Mouse (Mus musculus): ENCODE data around the gene Cxcl14. TPM values are rescaled to one million over a fixed set of nuclear protein-coding genes. Genes with fewer than 3 reads are reported as not detected.

The Cxcl14 gene
- total RNA-seq (2012; rRNA removed) (not detected in 2 replicates), polyA plus RNA-seq (2012; ENCODE audit: insufficient read depth in 1 of 2, insufficient read length in 2 of 2, low read depth in 1 of 2, low replicate concordance in 2 of 2, missing spikeins in 1 of 2) (not detected)

DNA sequence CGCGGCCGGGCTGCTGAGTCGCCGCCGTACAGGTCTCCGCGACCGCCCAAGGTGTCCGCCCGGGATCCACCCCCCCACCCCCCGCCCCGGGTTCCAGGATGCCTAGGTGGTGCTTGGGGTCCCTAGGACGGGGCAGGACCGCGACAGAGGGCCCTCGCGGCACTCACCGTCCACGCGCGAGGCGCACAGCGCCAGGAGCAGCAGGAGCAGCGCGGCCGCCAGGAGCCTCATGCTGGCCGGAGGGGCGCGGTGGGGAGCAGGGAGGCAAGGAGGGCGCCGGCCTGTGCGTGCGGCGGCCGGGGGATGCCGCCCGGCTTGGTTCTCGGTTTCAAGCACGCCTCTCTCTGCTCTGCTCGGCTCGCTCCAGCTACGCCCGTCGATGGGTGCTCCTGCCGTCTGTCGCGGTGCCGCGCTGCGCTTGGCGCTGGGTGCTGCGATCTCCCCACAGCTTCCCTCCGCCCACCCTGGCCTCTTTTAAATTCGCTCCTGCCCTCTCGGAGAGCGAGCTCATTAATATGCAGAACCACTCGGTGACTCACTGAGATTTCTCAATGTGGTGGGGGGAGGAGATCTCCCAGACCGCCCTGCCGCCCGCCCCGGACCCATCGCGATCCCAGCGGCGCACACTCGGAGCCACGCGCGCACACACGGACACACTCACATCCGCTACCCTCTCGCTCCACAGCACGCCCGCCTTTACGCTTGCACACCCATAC is at the start of gene Cxcl14:
Cxcl14 (minus strand) TSS at position 609 of the 716 bp plus-strand sequence.
- TF ChIP-seq ZNF384 (IDR thresholded peaks at IDR 0.05; ENCODE audit: low read depth, low read length) (no peak), TBP (IDR thresholded peaks at IDR 0.05; ENCODE audit: low read depth, low read length) (no peak), GABPA (IDR thresholded peaks at IDR 0.05; ENCODE audit: low read depth, low read length) (no peak), RAD21 (IDR thresholded peaks at IDR 0.05; ENCODE audit: low read depth, low read length) (no peak), CTCF (IDR thresholded peaks at IDR 0.05 in 2 of 3, conservative IDR thresholded peaks at IDR 0.05 in 1 of 3; ENCODE audit: control insufficient read depth in 1 of 3, insufficient read depth in 1 of 3, low read depth in 2 of 3, low read length in 3 of 3, poor library complexity in 1 of 3, severe bottlenecking in 1 of 3) (no peak), TCF12 (IDR thresholded peaks at IDR 0.05; ENCODE audit: low read depth, low read length) (no peak)
- Histone ChIP-seq H3K9me3 (replicated peaks; ENCODE audit: insufficient read depth, low read length) (no peaks in the 10 kb centered on the region), H3K27me3 (ENCODE audit: control insufficient read depth in 1 of 2, insufficient read depth in 2 of 2, low read length in 2 of 2) (no peaks in the 10 kb centered on the region), H3K27ac (ENCODE audit: control insufficient read depth, low read depth, low read length) (no peak within 1 kb of the TSS), H3K36me3 (ENCODE audit: control insufficient read depth in 1 of 2, insufficient read depth in 2 of 2, low read length in 2 of 2) (no peaks in the 10 kb centered on the region), H3K79me2 (ENCODE audit: control insufficient read depth, insufficient read depth, low read length, poor library complexity) (no peaks in the 10 kb centered on the region), H3K9ac (ENCODE audit: control insufficient read depth, low read depth, low read length, poor library complexity, severe bottlenecking) (no peak within 1 kb of the TSS), H3K4me3 (ENCODE audit: control insufficient read depth in 1 of 2, insufficient read depth in 1 of 2, low read depth in 2 of 2, low read length in 2 of 2) (no peak within 1 kb of the TSS), H3K4me1 (ENCODE audit: control insufficient read depth in 1 of 2, insufficient read depth in 2 of 2, low read length in 2 of 2) (no peaks in the 10 kb centered on the region)
- DNase-seq (ENCODE audit: low read depth, low spot score) = no peak

GRCm38 (mm10) chr13:56344355-56344754 is 48.0 kb upstream of the Cxcl14 start:
- no peak overlapping the region for H3K9ac ChIP-seq (ENCODE audit: control insufficient read depth, low read depth, low read length, poor library complexity, severe bottlenecking)
- H3K4me3 ChIP-seq (ENCODE audit: control insufficient read depth in 1 of 2, insufficient read depth in 1 of 2, low read depth in 2 of 2, low read length in 2 of 2) = no peak overlapping the region
- no peak for DNase-seq (ENCODE audit: low read depth, low spot score)
- no peaks in the 10 kb centered on the region for H3K79me2 ChIP-seq (ENCODE audit: control insufficient read depth, insufficient read depth, low read length, poor library complexity)
- no peak for TF ChIP-seq KAT2A (conservative IDR thresholded peaks at IDR 0.05; ENCODE audit: low read depth, low read length)
- TF ChIP-seq CHD1 (IDR thresholded peaks at IDR 0.05; ENCODE audit: low read depth, low read length) = no peak
- no peak for TF ChIP-seq MAZ (IDR thresholded peaks at IDR 0.05; ENCODE audit: low read depth, low read length)
- no peak for TF ChIP-seq POLR2AphosphoS2 (IDR thresholded peaks at IDR 0.05; ENCODE audit: low read length)
- TF ChIP-seq MYB (IDR thresholded peaks at IDR 0.05; ENCODE audit: low read depth, low read length) = no peak
- no peak for TF ChIP-seq TCF12 (IDR thresholded peaks at IDR 0.05; ENCODE audit: low read depth, low read length)
- no peak for TF ChIP-seq UBTF (IDR thresholded peaks at IDR 0.05; ENCODE audit: borderline replicate concordance, insufficient read depth, low read depth, low read length)
- no peaks in the 10 kb centered on the region for H3K4me1 ChIP-seq (ENCODE audit: control insufficient read depth in 1 of 2, insufficient read depth in 2 of 2, low read length in 2 of 2)
- H3K27ac ChIP-seq (ENCODE audit: control insufficient read depth, low read depth, low read length) = no peak overlapping the region
- H3K36me3 ChIP-seq (ENCODE audit: control insufficient read depth in 1 of 2, insufficient read depth in 2 of 2, low read length in 2 of 2) = no peaks in the 10 kb centered on the region
- H3K27me3 ChIP-seq (ENCODE audit: control insufficient read depth in 1 of 2, insufficient read depth in 2 of 2, low read length in 2 of 2) = no peaks in the 10 kb centered on the region
- H3K9me3 ChIP-seq (replicated peaks; ENCODE audit: insufficient read depth, low read length) = no peaks in the 10 kb centered on the region

GRCm38 (mm10) chr13:56342491-56342890 is 46.1 kb upstream of the Cxcl14 start:
- H3K27me3 ChIP-seq (ENCODE audit: control insufficient read depth in 1 of 2, insufficient read depth in 2 of 2, low read length in 2 of 2) = no peaks in the 10 kb centered on the region
- no peaks in the 10 kb centered on the region for H3K9me3 ChIP-seq (replicated peaks; ENCODE audit: insufficient read depth, low read length)
- no peak for TF ChIP-seq USF2 (IDR thresholded peaks at IDR 0.05; ENCODE audit: borderline replicate concordance in 1 of 2, insufficient read depth in 1 of 2, low read depth in 1 of 2, low read length in 2 of 2)
- TF ChIP-seq UBTF (IDR thresholded peaks at IDR 0.05; ENCODE audit: borderline replicate concordance, insufficient read depth, low read depth, low read length) = no peak
- no peak for TF ChIP-seq MEF2A (IDR thresholded peaks at IDR 0.05; ENCODE audit: extremely low read depth, insufficient replicate concordance, low read depth, low read length, poor library complexity, severe bottlenecking)
- TF ChIP-seq SMC3 (IDR thresholded peaks at IDR 0.05; ENCODE audit: low read depth, low read length) = no peak
- TF ChIP-seq POLR2AphosphoS5 (IDR thresholded peaks at IDR 0.05; ENCODE audit: borderline replicate concordance, low read depth, low read length) = no peak
- no peak for TF ChIP-seq CHD2 (IDR thresholded peaks at IDR 0.05; ENCODE audit: low read length)
- TF ChIP-seq MXI1 (IDR thresholded peaks at IDR 0.05; ENCODE audit: low read depth, low read length) = no peak
- TF ChIP-seq ZNF384 (IDR thresholded peaks at IDR 0.05; ENCODE audit: low read depth, low read length) = no peak
- TF ChIP-seq NELFE (IDR thresholded peaks at IDR 0.05; ENCODE audit: low read depth, low read length) = no peak
- no peak for TF ChIP-seq POLR2A (IDR thresholded peaks at IDR 0.05; ENCODE audit: control insufficient read depth in 1 of 2, insufficient read depth in 1 of 2, low read depth in 1 of 2, low read length in 2 of 2, poor library complexity in 1 of 2)
- no peak for TF ChIP-seq ZC3H11A (IDR thresholded peaks at IDR 0.05; ENCODE audit: low read depth, low read length)
- TF ChIP-seq ELF1 (IDR thresholded peaks at IDR 0.05; ENCODE audit: low read depth, low read length) = no peak
- no peak for TF ChIP-seq E2F4 (IDR thresholded peaks at IDR 0.05; ENCODE audit: borderline replicate concordance, low read depth, low read length)
- no peak overlapping the region for H3K9ac ChIP-seq (ENCODE audit: control insufficient read depth, low read depth, low read length, poor library complexity, severe bottlenecking)
- no peak for DNase-seq (ENCODE audit: low read depth, low spot score)
- H3K27ac ChIP-seq (ENCODE audit: control insufficient read depth, low read depth, low read length) = no peak overlapping the region
- no peaks in the 10 kb centered on the region for H3K36me3 ChIP-seq (ENCODE audit: control insufficient read depth in 1 of 2, insufficient read depth in 2 of 2, low read length in 2 of 2)
- H3K4me1 ChIP-seq (ENCODE audit: control insufficient read depth in 1 of 2, insufficient read depth in 2 of 2, low read length in 2 of 2) = no peaks in the 10 kb centered on the region
- no peak overlapping the region for H3K4me3 ChIP-seq (ENCODE audit: control insufficient read depth in 1 of 2, insufficient read depth in 1 of 2, low read depth in 2 of 2, low read length in 2 of 2)
- no peaks in the 10 kb centered on the region for H3K79me2 ChIP-seq (ENCODE audit: control insufficient read depth, insufficient read depth, low read length, poor library complexity)
